Mouse (Mus musculus): ENCODE measurements around the gene Rad51d. TPM values are rescaled to one million over a fixed set of nuclear protein-coding genes. Genes with fewer than 3 reads are reported as not detected.

The Rad51d gene
- 40.0 TPM for polyA plus RNA-seq (2017; shearing (Covaris generic))

DNA sequence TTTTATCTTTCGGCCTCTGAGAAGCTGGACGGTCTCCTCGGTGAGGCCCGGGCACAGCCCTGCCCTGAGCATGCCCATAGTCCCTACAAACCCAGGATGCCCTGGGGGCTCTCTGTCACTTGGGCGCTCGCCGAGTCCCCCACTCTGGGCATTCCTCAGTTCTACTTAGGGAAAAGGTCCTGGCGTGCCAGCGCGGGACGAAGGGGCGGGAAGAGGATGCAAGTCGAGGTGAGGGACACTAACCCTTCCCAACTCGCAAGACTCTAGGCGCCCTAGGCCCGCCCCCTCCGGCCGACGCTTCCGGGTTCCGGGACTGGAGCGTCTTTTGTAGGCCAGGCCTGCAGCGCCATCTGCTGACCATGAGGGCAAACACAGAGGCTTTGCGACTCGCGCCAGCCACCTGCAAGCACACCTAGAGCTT lies at the start of gene Rad51d:
Rad51d (minus strand) TSS at position 273 of the 421 bp plus-strand sequence.

DNA sequence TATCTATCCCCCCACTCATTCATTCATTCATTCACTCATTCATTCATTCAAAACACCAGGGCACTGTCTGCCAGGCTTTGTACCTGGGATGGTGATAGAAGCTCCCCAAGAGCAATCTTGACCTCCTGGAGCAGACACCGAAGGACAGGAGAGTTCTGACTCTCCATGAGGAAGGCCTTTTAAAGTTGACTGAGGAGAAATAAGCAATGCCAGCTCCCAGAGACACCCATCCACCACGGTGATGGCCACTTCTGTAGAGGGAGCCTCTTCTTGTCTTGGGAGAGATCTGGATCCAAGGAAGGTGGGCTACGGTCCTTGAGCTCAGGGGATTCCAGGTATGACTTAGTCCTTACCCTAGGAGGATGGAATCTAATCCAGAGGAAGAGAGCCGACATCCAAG lies 19.8 kb upstream of the Rad51d start, which contains the start of gene Unc45b:
Unc45b (plus strand) TSS at position 301 of the 400 bp plus-strand sequence.

GRCm38 (mm10) chr11:82907651-82908607 lies 17.5 kb upstream of the Rad51d start, which contains the start of gene Nle1:
TSS of gene Nle1 (minus strand) at chr11:82908411.

GRCm38 (mm10) chr11:82891936-82892335 lies 1.5 kb upstream of the Rad51d start, which contains the start of gene Fndc8:
TSS of gene Fndc8 (plus strand) at chr11:82892124.

GRCm38 (mm10) chr11:82871031-82871446 lies 19.4 kb downstream of the Rad51d start, which contains the start of gene Rffl:
TSS of gene Rffl (minus strand) at chr11:82871210.

Other genes with a start within 250 kb of the Rad51d start
- gene Cct6b, start 126.3 kb downstream of the Rad51d start, polyA plus RNA-seq (2017; shearing (Covaris generic)): 0.86 TPM
- gene Zfp830, start 126.3 kb downstream of the Rad51d start, polyA plus RNA-seq (2017; shearing (Covaris generic)): 42.0 TPM
- gene Lig3, start 109.5 kb downstream of the Rad51d start, polyA plus RNA-seq (2017; shearing (Covaris generic)): 40.7 TPM
- gene Rffl, start 19.4 kb downstream of the Rad51d start, polyA plus RNA-seq (2017; shearing (Covaris generic)): 11.4 TPM
- not detected for gene Fndc8, start 1.5 kb upstream of the Rad51d start, polyA plus RNA-seq (2017; shearing (Covaris generic))
- 44.2 TPM for gene Nle1, start 17.8 kb upstream of the Rad51d start, polyA plus RNA-seq (2017; shearing (Covaris generic))
- gene Unc45b, start 19.9 kb upstream of the Rad51d start, polyA plus RNA-seq (2017; shearing (Covaris generic)): not detected
- gene Slfn5, start 60.7 kb upstream of the Rad51d start, polyA plus RNA-seq (2017; shearing (Covaris generic)): 56.4 TPM
- 16.9 TPM for gene Slfn9, start 101.2 kb upstream of the Rad51d start, polyA plus RNA-seq (2017; shearing (Covaris generic))
- 149 TPM for gene Slfn8, start 130.2 kb upstream of the Rad51d start, polyA plus RNA-seq (2017; shearing (Covaris generic))
- 826 TPM for gene Slfn2, start 174.5 kb upstream of the Rad51d start, polyA plus RNA-seq (2017; shearing (Covaris generic))
- gene Slfn1, start 226.2 kb upstream of the Rad51d start, polyA plus RNA-seq (2017; shearing (Covaris generic)): 312 TPM